Mouse (Mus musculus) T-cell, adult 2 months (primary cell): ENCODE measurements around the gene Atp2a3.

Experiments used
- DNase-seq: peaks from one replicate; pipeline ENCODE4 v3.0.0; 2022; ENCODE audit warnings: low spot score

The Atp2a3 gene

DNA sequence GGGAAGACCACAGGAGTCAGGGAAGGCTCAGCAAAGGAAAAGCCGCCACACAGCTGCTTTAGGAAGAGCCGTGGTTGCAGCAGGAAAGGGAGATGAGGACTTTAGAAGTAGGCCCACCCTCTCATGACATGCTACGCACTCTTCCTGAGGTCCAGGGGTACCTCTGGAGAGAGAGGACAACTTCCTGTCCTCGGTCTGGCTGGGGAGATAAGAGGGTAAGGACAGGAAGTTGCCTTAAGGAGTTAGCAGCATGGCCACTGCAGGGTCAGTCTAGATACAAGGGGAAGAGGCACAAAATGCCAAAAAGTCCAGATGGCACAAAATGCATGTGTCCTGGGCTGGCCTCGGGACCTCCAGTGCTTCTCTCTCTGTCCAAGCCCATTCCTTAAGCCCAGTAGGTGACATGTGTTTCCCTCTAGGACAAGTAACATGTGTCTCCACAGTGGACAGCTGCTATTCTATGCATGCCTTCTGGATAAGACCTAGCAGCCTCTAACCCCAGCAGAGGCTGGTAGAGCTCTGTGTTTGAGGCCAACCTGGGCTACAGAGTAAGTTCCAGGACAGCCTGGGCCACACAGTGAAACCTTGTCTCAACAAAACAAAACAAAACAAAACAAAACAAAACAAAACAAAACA, 5.5 kb upstream of the Atp2a3 start:
- no peak for DNase-seq

DNA sequence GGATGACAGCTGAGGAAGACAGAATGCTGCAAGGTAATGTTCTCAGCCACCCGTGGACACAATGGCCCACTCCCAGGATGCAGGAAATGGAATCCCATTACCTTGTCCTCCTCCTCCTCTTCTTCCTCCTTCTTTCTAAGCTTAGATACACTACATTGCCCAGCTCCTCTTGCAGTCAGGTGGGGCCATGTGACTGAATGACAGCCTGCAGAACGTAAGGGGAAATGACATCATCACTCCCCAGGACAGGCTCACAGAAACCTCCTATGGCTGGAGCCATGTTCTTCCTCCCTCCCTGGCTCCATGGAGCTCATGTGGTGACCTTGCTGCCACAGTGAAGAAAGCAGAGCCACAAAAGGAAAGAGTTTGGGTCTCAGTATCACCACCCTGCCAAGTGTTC, 3.7 kb upstream of the Atp2a3 start:
- no peak for DNase-seq

DNA sequence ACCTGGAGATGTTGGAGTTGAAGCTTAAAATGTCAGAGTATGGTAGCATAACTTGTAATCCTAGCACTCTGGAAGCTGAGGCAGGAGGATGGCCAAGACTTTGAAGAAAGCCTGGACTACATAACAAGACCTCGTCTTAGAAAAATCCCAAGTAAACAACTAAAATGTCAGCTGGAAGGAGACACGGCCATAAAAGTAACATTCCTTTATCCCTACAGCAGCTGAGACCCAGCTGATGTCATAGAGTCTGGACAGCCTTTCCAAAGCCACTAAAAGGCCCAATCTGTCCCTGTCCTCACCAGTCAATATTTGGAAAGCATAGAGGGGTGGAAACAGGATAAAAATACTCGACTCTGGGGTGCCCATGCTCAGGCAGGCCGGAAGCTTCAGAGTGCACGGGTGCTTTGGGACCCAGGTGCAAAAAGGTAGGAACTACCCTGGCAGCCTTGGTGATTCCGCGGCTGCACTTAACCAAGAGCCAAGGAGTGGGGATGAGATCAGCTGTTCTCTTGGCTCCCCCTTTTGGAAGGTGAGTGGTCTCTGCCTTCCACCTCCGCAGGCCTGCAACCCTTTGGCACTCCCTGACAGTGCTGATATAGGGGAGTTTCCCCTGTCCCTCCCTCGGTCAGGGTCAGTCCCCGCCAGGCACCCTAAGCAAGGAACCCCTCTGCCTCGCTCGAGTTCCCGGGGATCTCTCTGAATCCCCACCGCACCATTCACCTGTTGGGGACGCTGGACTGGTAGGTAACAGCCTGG, 867 bp upstream of the Atp2a3 start:
- DNase-seq: no peak

DNA sequence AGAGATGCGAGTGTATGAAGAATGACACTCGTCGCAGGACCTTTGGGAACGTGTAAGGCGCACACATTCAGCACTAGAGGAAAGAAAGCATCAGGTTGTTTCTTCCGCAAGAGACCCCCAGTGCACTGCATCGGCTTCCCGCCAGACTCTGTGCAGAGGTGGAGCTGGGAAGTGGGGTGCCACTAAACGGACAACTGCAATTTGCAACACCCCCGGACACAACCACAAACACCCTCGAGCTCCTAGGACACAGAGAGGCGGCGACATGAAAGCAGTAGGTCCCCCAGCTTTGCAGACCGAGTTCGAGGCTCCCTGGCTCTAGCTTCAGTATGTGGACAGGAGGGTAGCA, 272 bp upstream of the Atp2a3 start:
- no peak for DNase-seq

DNA sequence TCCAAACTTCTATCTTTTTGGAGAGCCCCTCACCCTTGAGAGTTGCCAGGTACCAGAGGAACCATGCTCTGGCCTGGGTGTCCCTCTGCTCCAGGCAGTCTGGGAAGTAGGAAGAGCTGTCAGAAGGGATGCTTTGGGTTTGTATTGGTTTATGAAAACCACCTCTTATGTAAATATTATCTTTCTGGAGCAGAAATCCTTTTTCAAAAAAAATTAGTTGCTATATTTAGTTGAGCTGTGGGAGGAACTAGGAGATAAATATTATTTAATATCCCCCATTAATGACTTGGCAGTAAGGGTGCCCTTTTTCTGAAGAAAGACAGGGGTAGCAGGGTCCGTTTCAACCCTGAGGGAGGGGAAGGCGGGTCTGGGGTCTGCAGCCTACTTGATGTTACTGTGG, 1.4 kb downstream of the Atp2a3 start:
- no peak for DNase-seq

DNA sequence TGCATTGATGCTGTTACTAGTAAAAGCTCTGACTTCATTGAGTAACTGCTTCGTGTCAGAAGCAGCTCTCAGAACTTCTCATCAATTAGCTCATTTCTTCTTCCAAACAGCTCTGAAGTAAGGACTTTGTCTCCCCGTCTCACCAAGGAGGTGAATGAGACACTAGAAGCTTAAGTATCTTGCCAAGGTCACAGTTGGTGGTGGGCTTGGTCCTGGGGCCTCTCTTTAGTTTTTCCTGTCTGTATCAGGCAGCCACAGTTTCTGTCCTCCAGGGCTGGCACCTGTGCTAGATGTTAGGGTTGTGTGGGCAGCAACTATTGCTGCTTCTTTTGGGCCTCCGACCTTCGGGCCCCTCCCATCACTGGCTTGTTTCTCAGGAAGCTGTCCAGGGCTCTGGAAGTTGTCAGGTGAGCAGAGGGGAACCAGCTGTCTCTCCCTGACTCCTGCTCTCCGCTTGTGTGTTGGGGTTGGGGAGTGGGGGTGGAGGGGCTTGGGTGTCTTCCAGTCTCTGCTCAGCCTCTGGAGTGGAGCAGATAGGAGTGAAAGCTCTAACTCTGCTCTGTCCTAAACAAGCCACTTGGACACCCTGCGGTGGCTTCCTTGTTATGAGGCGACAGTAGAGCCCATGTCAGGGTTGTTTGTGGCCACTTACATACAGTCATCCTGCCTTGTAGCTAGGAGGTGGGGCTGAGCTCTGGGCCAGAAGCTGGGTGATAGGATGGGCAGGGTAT, 2.3 kb downstream of the Atp2a3 start:
- no peak for DNase-seq

DNA sequence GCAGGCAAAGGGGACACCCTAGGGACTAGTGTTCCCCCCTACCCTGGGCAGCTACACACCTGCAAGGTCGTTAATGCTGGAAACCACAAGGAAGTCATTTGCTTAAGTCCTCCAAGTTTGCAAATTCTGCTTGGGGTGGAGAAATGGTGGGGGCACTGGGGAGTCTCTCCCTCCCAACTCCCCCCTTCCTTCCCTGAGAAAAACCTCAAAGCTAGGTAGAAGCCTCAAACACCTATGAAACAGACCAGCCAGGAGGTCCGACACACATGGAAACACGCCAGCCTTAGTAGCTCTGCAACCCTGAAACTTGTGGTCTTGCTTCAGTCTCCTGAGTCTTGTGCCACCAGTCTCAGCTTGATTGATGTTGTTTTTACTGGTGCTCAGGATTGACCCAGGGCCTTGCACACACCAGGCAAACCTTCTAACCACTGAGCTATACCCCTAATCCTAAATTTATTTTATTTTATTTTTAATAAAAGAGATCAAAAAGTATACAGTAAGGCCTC, 2.9 kb downstream of the Atp2a3 start:
- DNase-seq: no peak

DNA sequence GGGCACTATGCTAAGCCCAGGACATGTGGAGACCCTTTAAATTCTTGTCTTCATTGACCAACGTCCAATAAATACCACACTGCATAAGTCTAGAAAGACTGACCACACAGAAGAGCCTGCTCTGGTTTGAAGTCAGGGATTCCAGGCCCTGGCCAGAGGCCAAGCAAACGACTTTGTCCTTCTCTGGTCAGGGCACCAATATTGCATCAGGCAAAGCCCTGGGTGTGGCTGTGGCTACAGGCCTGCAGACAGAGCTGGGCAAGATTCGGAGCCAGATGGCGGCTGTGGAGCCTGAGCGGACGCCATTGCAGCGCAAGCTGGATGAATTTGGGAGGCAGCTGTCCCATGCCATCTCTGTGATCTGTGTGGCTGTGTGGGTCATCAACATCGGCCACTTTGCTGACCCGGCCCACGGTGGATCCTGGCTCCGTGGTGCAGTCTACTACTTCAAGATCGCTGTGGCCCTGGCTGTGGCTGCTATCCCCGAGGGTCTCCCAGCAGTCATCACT, 14.1 kb downstream of the Atp2a3 start:
- DNase-seq: no peak

DNA sequence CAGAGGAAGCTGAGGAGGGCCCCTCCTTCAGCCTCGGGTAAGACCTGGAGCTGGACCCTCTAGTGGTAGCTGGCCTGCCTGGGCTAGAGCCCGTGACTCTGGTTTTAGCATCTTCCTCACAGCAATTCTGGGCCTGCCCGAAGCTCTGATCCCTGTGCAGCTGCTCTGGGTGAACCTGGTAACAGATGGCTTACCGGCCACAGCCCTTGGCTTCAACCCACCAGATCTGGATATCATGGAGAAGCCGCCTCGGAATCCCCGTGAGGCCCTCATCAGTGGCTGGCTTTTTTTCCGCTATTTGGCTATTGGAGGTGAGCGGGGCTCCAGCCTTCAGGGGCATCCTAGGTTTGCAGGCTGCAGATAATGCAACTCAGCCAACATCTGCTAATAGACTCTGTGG, 21.5 kb downstream of the Atp2a3 start:
- no peak for DNase-seq

DNA sequence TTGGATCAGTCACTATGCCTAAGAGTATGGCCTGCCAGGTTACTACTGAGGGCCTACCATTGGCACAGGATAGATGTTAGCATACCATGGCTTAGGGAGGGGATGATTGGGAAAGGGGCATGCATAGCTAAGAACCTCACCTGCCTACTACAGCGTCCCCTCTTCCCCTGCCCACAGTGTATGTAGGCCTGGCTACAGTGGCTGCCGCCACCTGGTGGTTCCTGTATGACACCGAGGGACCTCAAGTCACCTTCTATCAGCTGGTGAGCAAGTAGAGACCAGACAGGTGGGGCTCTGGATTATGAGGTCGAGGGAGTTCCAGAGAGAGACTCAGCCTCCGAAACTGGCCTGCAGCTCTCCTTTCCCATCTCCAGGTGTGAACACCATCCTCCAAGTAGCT, 22.3 kb downstream of the Atp2a3 start:
- no peak for DNase-seq

DNA sequence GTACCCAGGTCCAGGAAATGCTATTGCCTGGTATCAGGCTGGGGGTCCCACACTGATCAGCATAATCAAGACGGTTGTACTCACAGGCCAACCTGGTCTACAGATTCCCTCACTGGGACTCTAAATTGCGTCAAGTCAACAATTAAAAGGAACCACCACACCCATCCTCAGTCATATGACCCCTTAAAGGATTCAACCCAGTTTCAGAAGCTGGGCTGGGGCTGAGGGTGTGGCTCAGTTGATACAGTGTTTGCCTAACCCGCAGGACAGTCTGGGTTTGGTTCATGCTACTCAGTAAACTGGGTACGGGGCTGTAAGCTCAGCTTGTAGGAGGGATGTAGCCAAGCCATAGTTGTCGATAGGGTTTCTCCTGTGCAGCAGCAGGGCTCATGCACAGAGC, 25.8 kb downstream of the Atp2a3 start:
- no peak for DNase-seq

DNA sequence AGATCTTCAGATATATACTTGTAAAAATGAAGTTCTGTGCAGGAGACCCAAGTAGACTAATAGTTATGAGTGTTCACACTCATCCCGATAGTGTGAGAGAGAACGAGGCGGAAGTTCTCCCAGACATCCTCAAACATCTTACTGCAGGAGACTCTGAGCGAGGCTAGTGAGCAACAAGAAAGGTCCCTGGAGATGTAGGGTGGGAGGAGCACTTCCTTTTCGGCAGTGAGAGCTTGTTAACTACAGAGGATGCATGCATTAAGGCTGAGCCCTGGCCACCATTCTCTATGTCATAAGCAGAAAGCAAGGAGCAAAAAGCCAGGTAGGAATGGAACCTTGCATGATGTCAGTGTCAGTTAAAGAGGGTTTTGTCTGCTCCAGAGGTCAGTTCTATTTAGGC, 26.3 kb downstream of the Atp2a3 start:
- DNase-seq: no peak

DNA sequence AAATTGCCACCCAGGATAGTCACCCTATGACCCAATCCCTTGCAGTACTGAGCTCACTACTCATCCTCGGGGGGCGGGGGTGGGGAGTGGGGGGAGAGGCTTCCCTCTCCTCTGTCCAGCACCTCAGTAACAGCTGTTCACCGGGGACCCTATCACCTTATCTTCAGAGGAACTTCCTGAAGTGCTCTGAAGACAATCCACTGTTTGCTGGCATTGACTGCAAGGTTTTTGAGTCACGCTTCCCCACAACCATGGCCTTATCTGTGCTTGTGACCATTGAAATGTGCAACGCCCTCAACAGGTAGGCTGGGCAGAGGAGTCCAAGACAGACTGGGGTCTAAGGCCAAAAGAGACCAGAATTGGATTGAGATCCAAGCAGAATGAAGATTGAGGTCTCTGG, 26.8 kb downstream of the Atp2a3 start:
- DNase-seq: no peak

DNA sequence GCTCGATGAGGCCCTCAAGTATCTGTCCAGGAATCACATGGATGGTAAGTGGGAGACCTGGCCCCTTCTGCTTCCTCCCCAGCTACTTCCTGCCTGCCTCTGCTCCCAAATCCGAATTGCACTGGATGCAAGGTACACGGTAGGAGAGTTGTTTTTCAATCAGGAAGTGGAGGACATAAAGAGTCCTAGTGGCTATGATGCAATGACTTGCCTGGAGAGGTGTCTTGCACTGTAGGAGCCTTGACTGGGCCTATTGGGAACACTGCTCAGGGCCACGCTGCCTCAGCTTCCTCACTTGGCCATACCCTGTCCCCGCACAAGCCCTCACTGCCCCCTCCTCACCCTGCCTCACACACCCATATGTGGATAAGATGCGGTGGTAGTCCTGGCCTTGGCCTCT, 28.1 kb downstream of the Atp2a3 start:
- DNase-seq: no peak

DNA sequence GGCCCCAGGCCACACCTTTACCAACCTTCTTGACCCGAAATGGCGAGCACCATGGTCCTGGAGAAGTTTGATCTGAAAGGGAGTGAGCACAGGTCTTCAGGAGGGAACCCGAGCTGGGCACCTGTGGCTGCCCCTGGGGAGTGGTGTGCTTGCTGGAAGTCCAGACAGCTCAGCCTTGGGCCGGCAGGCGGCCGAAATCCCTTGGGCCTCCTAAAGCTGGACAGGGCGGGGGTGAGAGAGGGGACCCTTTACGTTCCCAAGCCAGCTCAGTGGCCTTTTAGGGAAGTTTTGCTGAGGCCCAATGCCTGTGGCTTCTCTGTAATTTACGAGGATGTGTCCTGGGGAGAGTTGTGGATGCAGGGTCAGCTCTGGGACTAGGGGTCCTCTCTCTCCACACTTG, 29.7 kb downstream of the Atp2a3 start:
- no peak for DNase-seq

DNA sequence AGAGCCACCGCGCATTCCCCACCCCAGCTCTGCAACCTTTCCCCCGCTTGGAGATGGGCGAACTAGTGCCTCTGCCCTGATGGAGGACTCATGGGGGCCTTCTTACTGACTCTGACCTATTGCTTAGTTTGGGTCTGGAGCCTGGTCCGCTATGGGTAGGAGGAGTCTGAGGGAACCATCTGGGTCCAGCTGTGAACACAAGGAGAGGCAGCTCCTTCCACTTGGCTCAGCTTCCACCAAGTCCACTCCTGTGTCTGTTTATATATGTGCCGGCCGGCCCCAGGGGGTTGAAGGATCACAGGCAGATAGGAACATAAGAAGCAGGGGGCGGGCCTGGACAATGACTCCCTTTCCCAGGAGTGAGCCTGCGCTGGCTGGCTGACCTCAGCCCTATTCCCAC, 31.0 kb downstream of the Atp2a3 start:
- DNase-seq: no peak

DNA sequence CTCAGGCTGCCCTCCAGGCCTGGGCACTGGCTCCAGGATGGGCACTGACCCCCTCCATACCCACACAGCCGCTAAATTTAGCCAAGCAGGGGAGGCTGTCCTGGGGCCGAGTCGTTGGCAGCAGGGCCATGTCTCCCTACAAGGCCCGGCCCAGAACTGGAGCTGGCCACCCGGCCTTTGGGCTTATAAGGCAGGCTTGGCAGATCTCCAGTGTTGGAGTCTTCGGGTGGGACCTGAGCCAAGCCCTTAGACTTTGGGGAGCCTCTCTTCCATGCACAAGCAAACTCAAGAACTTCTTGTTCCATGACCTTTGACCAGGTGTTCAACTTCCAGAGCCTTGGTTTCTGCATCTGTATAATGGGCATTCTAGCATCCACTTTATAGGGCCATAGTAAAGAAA, 35.4 kb downstream of the Atp2a3 start:
- no peak for DNase-seq

DNA sequence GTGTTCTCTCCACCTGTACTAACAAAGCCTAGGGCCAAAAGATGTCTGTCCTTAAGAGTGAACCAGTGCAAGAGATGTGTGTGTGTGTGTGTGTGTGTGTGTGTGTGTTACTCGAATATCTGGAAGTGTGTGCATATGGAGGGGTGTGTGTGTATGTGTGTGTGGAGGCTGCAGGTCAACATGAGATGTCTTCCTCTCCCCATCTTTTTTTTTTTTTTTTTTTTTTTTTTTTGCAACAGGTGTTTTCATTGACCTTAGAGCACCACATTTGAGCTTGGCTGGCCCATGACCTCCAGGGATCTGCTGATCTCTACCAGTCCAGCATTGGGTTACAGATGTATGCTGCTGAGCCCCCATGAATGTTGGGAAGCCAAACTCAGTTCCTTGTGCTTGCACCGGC, 35.8 kb downstream of the Atp2a3 start:
- DNase-seq: no peak

DNA sequence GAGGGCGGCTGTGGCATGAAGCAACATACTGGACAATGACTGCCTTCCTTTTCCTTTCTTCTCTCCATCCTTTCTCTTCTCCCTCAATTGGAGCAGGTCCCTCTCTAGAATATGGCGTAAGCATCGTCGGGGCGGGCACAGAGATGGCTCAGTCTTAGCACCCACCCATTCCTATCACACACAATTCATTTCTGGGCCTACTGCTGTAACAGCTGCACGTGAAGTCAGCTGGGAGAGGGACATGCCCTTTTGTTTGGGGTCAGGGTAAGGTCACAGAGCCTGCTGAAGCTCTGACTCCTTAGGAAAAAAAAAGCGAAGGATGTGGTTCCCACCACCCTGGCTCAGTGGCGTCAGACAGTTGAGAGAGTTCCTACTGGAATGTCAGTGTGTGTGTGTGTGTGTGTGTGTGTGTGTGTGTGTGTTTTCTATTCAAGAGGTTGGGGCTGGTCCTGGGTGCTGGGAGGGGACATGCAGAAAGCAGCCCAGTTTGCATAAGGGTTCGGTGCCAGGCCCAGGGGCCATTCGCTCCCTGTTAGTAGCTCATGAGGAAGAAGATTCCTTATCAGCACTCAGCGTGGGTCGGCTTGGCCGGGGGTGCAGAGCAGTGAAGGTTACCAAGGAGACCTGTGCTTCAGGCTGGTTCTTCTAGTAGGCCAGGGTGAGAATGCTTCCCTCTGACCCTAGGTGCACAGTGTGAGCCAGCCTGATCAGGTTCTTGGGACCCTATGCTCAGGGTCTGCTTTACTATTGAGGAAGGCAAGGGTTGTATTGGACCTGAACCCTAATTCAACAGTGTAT, 36.8 kb downstream of the Atp2a3 start:
- DNase-seq: no peak

DNA sequence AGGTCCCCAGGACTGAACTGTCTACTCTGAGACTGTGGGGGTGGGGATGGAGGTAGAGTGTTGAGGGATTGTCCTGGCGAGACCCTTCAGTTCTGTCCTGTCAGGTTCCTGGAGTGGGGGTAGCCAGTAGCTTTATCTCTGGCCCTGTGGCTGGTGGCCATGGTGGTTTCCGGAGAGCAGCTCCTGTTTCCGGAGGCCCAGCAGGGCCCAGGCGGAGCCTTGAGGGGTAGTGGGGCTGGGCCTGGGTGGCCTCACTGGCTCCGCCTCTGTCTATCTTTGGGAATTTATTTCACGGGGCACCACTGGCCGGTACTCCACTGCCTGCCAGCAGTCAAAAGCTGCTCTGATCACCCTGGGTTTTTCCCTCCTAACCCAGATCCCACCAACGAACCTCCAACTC, 37.8 kb downstream of the Atp2a3 start, which contains the start of gene P2rx1:
Gene P2rx1, plus strand, starts transcription at position 333 of the 400 bp plus-strand sequence.
- no peak for DNase-seq

DNA sequence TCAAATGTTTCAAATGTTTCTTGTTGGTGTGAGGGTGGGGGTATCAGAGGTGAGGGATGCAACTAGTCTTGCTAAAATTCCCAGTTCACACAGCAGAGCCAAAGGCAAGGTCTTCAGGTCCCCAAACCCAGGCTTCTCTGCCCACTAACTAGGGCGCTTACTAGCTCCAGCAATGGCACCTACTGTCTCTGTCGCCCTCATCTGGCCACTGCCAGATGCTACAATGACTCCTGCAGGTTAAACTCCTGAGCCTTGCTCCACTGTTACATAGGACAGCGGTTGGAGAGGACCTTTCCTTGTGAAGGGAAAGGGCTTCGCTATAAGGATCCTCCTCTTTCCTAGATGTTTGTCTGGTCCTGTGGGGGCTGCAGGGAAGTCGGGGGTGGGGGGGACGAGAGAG, 40.1 kb downstream of the Atp2a3 start:
- DNase-seq: peak; percentile 53

DNA sequence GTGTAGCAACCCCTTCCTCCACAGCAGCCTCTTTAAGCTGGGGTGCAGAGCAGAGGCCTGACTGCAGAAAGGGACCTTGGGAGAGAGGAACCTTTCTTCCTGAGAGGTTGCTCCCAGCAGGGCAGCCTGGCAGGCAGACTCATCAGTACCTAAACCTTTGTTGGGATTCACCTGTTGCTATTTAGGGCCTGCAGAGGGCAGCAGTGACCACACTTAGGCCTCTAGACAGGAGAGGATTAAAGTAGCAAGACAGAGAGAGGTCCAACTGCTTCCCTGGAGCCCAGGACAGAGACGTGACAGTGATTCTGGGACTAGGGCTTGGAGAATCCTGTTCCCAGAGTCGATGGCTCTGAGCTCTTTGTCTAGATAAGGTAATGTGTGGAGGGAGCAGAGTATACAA, 45.4 kb downstream of the Atp2a3 start:
- peak; percentile 58 for DNase-seq
